Mouse (Mus musculus) thymus, postnatal 25 days (tissue): ENCODE data around the gene Trabd2b.
A peak's percentile ranks its signal among the peaks of the same experiment; 100 is the strongest.

Source experiments
- DNase-seq: peaks from one replicate; pipeline ENCODE4 v3.0.0; 2022

The Trabd2b gene

DNA sequence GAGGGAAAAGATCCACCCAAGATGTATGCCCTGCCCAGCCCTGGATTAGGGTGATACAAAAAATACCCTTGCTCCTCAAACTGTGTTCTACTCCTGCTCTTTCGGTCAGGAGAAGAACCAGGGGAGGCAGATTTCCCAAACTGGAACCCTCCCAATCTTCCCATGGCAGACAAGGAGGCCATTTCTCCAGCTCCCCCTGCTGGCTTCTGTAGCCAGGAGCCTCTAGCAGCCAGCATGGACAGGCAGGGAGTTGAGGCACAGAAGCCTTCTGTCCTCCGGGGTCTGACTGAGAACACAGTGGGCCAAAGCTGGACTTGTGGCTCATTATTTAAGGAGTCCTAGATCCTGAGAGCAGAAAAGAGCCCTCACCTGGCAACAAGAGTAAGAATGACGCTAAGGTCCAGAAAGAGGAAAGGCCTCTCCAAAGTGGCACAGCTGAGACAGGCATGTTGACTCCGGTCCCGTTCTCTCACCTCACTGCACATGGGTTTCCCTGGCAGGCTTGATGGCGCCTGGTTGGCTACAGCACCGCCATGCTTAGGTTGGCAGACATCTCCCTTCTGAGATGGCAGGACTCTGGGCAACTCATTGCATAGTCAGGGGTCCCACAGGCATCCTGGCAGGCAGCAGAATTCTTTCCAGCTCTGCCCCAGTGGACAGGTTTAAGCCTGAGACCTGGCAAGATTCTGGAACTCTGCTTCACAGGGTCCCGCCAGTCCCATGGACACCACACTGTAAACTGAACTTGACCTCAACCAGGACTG, 204.8 kb downstream of the Trabd2b start:
- no peak for DNase-seq

DNA sequence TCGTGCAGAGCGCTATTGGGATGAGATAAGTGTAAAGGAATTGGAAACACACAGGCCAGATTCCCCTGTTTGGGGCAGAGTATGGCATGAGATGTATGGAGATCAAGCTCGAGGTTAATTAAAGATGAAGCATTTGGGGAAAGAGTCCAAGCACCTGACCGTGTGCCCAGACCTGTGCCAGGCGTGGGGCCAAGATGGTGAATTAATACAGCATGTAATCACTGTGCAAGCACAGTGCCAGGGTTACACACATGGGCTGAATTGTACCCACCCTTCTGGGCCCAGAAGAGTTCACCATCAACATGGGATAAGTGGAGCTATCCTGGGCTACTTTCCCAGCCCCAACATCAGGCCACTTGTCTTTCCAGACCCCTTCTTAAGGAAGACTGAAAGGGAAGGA, 205.5 kb downstream of the Trabd2b start:
- no peak for DNase-seq

DNA sequence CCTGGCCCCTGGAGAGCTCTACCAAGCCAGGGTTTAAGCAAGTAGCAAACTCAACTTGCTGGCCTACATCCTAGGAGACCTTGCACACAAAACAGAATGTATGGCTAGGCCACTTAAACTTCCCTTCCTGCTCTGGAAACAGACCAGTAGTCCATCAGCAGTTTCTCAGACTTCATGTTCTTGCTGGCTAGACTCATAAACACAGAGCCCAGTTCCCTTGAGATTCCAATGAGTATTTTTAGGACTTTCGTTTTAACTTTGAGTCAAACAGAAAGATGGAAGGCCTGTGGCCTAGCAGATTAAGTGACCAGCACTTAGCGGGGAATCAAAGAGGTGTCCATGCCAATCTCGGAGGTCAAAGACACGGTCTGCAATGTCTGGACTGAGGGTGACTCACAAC, 206.3 kb downstream of the Trabd2b start:
- DNase-seq: no peak

DNA sequence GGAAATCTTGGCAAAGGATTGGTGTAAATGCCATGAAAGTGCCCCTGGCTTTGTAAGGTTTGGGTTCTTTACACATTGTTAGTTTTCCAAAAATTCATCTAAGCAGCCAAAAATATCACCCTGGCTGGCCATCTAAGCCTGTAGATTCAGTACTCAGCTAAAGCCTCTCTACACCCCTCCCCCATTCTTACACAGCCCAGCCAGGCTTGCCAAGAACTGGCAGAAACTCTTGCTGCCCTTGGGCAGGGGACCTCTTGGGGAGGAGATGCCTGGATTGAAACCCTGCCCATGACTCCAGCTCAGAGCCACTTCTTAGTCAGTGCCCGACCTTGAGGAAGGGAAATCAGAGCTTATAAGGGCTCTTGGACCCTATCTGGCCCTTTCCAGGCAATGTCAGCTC, 207.6 kb downstream of the Trabd2b start:
- no peak for DNase-seq

DNA sequence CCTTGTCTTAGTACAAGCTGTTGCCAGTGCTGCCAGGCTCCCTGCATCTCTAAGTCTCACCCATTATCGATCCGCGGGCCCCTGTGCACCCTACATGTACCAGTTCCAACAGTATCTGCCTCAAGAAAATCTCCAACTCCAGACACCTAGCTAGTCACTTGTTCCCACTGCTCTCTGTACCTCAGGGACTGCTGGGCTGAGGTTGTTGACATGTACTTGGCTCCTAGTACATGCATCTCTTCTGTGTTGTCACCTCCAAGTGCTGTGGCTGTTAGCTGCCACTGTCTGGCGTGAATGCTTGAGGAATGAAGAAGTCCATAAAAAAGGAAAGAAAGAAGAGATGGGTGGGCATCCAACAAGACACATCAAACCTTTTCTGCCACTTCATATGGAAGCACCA, 209.2 kb downstream of the Trabd2b start:
- no peak for DNase-seq

DNA sequence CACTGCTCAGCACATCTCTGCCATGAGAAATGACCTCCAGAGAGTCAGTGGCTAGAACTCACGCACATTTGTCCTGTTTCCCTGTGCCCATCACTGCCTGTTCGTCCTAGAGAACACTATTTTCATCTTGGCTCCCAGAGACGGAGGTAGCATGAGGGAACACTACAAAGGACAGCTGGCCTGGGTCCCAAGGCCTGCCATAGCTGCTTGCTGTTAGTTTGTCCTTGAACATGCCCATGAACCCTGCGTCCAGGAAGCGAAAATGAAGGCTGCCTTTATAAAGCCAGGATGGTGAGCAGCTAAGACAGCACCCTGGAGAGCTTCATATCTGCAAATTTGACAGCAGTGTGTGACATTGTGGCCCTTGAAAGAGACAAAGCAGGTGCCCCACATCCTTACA, 216.4 kb downstream of the Trabd2b start:
- no peak for DNase-seq

DNA sequence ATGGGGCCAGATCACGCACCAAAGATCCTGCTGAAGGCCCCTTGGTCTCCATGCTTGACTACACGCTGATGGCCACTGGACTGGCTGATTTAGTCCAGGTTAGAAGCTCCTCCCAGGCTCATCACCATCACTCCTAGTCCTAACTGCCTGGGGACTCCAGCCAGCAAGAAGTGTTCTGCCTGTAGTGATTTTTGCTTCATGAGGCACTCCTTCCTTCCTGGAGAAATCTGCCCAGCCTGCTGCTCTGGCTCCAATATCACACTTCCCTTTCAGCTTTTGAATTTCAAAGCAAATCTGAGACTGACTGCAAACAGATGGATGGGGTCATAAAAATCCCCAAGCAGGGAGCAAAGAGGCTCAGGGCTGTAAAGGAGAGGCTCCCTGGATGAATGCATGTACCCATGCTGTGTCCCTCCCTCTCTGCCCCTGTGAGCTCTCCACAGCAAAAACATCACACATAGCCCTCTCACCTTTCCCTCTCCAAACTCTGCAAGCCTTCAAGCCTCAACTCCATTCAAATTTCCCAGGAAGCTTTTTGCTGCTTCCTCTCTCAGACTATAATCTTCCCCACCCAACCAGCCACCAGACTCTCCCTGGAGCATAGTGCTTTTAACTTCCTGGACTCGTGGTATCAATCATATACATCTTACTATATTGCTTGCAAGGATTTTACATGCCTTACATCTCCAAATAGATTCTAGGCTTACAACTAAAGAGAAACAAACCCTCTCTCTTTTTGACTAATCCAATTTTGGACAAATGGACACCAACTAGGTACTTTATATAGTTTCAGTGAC, 217.8 kb downstream of the Trabd2b start:
- DNase-seq: no peak

DNA sequence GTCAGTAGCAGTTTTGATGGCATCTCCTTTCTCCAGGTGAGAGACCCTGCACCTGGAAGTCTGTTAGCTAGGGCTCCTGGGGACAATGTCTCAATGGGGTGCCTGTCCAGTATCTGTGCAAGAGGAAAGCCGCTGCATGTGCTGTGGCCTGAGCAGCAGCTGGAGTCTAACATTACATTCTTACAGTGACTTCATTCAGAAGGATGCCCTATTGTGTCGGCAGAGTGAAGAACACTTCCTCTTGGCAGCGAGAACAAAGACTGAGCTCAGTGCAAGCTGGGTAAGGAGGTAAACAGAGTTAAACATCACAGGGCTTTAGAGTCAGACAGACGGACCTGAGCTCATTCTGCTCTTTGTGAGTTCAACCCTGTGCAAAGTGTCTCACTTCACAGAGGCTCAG, 218.8 kb downstream of the Trabd2b start:
- peak; percentile 12 for DNase-seq

DNA sequence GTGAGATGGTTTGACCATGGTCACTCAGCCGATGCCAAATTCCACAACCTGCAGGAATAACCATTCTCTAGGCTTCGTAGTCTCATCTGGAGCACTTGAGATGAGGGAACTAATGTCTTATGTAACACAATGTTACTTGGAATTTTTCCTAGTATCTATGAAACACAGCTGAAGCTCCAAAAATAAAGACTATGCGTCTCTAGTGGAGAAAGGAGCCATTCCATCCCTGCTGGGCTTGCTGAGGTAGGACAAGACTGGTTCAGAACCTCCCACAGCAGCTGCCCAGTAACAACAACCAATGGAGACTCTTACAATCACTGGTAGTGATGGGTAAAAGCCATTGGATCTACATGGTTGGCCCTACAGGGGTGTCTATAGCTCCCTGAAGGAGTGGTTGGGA, 219.4 kb downstream of the Trabd2b start:
- no peak for DNase-seq

DNA sequence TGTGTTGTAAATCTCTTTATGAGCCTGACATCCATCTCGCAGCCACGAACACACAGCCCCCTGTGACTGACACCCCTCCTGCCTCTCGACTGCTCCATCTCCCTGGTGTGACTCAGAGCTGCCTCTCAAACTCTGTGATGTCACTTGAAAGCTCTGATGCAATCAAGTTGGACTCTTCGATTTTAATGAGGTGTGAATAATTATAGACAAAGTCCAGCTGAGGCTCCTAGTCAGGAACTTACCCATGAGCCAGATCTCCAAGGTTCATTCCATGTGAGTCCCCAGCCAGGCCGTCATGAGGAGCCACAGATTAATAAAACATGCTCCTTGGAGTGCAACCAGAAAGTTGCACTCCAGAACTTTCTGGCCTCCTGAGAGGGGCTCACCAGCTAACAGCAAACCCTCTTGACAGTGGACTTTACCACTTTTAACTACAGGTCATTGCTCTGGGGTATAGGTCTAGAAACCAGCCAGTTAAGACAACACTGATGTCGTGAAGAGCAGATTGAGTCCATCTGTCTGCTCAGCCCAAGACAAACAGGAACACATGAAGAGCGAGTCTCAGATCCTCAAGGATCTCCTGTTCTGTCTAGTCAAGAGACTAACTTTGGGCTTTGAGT, 221.3 kb downstream of the Trabd2b start:
- no peak for DNase-seq

DNA sequence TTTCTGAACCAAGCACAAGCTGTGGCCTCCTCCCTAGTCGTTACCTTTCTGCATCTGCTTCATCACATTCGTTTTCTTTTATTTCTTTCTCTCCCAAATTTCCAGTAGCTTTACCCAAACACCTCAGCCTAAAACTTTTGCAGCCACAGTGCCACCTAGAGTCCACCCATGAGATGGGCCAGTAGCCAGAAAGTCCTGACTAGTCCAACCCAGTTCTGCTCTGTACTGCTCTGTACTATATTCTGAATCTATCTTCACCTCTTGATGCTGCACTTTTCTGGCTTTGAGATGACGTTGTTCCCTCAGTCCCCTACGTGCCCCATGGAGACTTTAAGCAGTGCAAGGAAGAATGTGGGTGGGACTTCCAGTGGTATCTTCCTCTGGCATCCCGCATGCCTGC, 229.4 kb downstream of the Trabd2b start:
- DNase-seq: peak; percentile 37

DNA sequence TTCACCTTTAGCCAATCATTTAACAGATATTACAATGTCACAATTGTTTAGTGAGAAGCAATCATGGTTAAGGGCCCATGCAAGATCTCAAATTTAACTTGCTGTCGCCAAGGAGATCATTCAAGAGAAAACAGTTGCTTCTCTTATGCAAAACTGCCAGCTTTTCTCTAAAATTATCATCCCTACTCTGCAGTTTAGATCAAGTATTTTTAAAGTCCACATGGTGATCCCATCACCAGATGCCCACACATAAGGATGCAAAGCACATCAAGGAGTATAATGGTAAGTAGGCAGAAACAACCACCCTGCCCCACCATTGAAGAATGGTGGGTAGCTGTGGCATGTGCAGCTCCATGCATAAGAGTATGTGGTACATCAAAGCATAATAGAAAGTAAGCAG, 229.8 kb downstream of the Trabd2b start:
- DNase-seq: no peak

DNA sequence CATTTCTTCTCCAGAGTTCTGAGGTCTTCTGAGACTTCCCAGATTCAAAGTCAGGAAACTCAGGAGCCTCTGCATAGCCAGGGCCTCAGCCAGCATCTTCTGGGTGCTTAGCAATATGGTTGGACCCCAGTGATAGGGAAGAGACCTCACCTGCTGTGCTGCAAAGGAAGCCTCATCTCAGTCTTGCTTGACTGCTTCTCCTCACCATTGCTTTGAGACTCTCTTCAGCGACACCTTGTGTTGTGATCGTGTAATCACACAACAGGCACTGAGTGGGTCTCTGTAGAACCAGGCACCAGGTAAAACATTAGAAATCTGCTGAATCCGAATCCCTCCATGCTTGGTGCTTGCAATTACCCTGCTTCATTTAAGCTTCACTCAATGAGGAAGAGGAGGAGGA, 230.6 kb downstream of the Trabd2b start:
- peak; percentile 51 for DNase-seq

DNA sequence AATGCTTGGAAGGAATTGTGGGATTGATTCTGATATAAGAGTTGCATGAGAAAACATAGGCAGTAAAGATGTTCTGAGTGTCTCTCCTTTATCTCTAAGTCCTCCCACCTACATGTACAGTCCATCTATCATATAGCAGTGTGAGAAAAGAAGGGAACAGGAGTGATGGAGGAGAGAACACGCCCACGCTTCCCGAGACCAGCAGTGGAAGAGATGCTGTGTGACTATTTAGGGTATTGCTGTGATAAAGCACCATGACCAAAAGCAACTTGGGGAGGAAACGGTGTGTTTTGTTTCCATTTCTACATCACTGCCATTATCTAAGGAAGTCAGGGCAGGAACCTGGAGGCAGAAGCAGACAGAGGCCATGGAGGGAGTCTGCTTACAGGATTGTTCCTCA, 235.9 kb downstream of the Trabd2b start:
- DNase-seq: no peak

DNA sequence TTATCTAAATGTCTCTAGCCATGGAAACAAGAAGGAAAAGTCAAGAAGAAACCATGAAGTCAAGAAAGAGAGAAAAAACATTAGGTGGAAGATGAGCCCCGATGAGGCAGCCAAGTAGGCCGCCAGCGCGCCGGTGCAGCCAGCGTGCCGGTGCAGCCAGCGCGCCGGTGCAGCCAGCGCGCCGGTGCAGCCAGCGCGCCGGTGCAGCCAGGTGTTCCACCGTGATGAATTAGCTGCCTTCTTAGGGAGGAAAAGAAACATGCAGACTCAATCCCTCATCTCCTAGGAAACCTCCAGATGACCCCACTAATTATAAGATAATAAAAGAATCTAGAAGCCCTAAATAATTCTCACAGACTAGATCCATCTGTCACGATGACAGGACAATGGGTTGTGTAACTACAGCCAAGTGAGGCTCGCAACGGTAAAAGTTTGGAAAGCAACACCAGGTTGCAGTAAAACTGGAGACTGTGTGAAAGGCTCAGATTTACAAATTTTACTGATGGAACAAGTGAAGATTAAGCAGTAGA, 237.2 kb downstream of the Trabd2b start:
- no peak for DNase-seq

DNA sequence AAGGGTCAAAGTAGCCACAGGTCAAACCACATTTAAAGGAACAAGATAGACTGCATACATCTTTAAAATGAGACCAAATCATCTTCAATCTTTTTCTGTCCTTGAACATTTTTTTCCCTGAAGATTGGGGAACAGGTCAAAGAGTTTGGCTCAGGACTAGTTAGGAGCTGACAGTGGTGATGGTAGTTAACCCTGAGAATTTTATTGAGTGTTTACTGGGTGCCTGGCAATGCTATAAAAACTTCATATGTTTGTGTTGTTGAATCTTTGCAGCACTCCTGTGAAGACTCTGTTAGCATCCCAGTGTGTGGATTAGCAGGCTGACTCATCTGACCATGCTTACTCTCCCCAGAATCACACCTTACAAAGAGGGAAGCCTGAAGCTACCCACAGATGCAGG, 238.8 kb downstream of the Trabd2b start:
- no peak for DNase-seq

DNA sequence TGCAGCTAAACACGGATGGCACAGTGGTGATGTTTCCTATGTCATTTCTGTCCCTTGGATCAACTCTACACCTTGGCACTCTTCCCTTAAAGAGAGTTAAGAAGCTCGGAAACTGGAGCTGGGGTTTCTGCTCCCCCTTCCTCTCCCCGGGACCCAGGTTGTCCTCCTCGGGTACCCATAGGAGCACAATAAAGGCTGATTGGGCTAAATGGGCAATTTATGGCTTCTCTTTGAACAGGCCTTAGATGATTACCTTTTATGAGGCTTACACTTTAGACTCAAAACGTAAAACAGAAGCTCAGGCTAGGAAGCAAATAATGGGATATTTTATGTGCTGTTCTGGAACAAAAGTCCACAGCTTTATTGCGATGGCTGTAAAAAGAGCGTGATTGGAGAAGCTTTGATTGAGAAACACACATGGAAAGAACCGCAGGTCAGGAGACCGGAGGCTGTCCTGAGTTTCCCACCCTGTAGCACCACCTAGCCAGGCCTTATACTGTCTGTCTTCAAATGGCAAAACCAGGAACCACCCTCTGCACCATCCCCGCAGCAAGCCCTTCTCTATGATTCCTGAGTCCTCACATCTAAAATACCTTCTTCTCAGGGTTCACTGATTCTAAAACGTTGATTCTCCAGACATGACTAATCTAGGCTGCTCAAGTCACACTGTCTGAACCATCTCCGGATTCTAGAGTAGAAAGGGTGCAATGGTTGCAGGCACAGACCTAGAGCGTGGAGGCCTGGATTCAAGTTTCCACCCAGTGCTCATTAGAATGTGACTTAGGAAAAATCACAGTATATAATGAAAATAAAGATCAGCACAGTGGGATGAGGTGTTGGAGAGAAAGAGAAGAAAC, 240.5 kb downstream of the Trabd2b start:
- no peak for DNase-seq

DNA sequence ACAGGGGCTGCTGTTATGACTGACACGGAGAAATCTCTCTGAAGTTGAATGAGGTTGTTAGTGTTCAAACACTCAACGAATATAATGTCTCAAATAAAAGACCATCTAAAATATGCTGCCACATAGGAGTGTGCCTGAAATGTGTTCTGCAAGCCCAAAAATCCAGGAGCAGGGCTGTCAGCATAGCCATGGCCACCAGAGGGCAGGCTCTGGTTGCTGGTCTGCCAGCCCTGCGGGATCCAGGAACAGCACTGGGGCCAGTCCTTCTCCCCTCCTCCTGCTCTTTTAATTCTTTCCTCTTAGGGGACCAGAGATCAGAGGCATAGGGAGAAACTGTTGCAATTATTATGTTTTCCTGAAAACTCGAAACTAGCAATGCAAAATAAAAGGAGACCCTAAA, 241.2 kb downstream of the Trabd2b start:
- DNase-seq: peak; percentile 69

DNA sequence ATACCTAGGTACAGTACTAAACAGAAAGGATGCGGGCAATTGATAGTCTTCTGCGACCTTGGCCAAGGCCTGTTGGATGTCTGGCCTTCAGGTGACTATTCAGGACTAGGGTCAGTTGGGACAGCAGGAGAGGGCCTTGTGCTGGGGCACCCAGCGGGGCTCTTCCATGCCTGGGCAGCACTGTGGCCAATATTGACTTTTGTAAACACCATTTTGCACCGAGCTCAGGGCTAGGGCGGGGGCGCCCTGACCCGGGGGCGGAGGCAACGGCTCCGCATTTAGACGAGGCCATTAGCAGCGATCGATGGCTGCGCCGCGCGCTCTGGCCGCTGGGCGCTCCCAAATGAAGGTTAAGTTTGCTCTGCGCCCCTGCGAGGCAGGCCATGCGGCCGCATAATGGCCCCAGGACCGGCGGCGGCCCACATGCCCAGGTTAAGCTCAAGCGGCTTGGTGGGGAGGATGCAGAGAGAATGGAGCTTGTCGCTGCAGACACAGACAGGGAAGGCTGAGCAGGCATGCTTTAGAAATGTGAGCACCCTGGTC, 242.1 kb downstream of the Trabd2b start:
- no peak for DNase-seq

DNA sequence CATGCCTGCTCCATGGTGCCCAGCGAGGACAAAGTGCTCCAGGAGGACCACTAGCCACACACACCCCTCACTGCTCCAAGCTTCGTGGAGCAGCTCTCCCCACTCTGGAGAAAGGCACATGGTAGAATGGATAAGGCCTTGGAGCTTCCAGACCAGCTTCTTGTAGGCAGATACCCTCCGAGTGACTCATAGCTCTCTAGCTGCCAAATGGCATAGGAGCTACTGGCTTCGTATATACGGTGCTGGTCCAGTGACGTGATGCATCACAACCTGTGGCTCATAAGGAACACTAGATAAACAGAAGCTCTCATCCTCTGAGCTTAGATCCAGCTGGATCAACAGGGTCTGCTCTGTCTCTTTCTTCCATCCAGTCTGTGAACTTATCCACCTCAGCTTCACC, 244.0 kb downstream of the Trabd2b start:
- DNase-seq: no peak

DNA sequence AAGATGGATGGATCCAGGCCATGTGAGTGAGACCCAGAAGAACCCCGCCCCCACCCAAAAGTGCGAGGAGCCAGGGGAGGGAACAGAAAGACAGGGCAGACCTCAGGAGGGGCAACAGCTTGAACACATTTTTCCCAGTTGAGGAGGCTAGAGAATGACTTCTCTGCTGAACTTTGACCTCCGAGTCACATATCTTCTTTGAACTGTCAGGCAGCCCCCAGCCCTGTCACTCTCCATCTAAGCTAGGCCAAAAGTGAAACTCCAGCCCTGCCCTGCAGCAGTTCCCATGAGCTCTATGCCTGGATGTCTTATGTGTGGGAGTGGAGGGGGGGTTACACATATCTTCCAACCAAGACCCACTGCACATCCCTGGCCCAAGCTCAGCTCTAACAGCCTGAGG, 244.5 kb downstream of the Trabd2b start:
- no peak for DNase-seq

DNA sequence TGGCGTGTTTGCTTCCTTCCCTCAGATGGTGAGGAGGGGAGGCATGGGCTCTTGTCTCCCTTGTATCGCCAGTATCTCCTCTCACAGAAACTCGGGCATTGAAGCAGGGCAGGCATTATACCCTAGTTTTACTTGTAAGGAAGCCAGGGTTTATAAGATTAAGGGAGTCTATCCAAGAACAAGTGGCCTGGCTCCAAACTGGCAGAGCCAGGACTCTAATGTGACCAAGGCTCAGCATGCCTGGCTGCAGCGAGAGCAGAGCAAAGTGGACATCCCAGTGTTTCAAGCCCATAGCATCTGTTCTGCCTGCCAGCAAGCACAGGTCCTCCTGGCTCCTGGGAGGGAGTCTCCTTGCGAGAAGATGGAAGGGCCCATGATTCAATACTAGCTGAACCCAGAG, 245.1 kb downstream of the Trabd2b start:
- no peak for DNase-seq

DNA sequence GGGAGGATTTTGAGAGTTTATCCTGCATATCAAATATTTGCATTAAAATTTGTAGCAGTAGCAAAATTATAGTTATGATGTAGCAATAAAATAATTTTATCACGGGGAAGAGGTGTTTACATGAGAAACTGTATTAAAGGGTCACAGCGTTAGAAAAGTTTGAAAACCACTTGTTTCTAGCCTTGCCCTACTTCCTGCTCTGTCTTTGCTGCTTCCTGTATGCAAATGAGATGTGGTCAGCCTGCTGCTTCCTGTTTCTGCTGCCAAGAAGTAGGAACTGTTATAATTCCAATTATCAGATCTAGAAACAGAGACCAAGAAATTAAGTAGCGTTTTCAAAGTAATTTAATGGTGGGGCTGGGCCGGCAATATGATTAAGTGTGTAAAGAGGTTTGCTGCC, 245.9 kb downstream of the Trabd2b start:
- peak; percentile 30 for DNase-seq
